Mouse (Mus musculus) testis, adult 2 months (tissue): ENCODE results near the gene Casp7.

ENCODE experiments used
- CTCF ChIP-seq: fragments of 200-500 bp; IDR thresholded peaks from 2 replicates; pipeline ENCODE4 v1.5.1; 2012; ENCODE audit warnings: low read depth, mild to moderate bottlenecking, inconsistent platforms, low read length, moderate library complexity; ENCODE audit not compliant: control insufficient read depth, insufficient read depth, insufficient replicate concordance
- POLR2A ChIP-seq: fragments of 200-500 bp; IDR thresholded peaks from 2 replicates; pipeline ENCODE4 v1.6.1; 2012; ENCODE audit warnings: low read depth, mild to moderate bottlenecking, inconsistent platforms, low read length, moderate library complexity; ENCODE audit not compliant: control insufficient read depth

- TF ChIP-seq POLR2A (no peak), CTCF (peak; percentile 79; the same call in 1 of the 2 replicates)
These were observed 40.2 kb upstream of the Casp7 start for GRCm38 (mm10) chr19:56356480-56357373.
